Mouse (Mus musculus) myocyte (in vitro differentiated cells): ENCODE data around the gene Lrpap1.

Experiments used
- E2F4 ChIP-seq: IDR thresholded peaks from one replicate; pipeline ENCODE4 v1.6.1; 2011; ENCODE audit warnings: mild to moderate bottlenecking, control low read depth, moderate library complexity; ENCODE audit not compliant: insufficient read depth
- MAX ChIP-seq: IDR thresholded peaks from one replicate; pipeline ENCODE4 v1.6.1; 2011; ENCODE audit warnings: low read depth, mild to moderate bottlenecking, control low read depth
- POLR2A ChIP-seq: IDR thresholded peaks from one replicate; pipeline ENCODE4 v1.6.1; 2011; ENCODE audit warnings: low read depth, mild to moderate bottlenecking, control low read depth, moderate library complexity; ENCODE audit not compliant: insufficient read length
- POLR2AphosphoS2 ChIP-seq: IDR thresholded peaks from one replicate; pipeline ENCODE4 v1.6.1; 2011; ENCODE audit warnings: low read depth, control low read depth; ENCODE audit not compliant: insufficient read length
- TCF12 ChIP-seq: IDR thresholded peaks from one replicate; pipeline ENCODE4 v1.6.1; 2011; ENCODE audit warnings: mild to moderate bottlenecking, control low read depth; ENCODE audit not compliant: poor library complexity, insufficient read depth, severe bottlenecking
- USF1 ChIP-seq: IDR thresholded peaks from one replicate; pipeline ENCODE4 v1.6.1; 2011; ENCODE audit warnings: low read depth, mild to moderate bottlenecking, control low read depth, moderate library complexity

DNA sequence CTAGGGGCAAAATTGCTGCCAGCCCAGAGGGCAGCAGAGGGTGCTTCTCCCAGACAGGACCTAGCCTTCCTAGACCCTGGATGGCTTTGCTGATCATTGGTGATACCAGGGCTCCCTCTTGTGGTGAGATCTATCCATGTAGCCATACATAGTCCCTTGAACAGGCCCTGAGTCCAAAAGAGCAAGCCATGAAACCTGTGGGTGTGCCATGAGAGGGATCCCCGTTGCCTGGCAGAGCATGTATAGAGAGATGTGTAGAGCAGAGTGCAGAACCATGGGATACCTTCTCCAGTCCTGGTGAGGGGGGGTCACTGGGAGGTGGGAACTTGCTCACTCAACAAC is 62.5 kb downstream of the Lrpap1 start:
- TF ChIP-seq TCF12: no peak
- no peak for TF ChIP-seq POLR2A
- no peak for TF ChIP-seq USF1
- no peak for TF ChIP-seq MAX
- no peak for TF ChIP-seq E2F4
- no peak for TF ChIP-seq POLR2AphosphoS2
